Mouse (Mus musculus): ENCODE measurements around the gene Sema4b. TPM values are rescaled to one million over a fixed set of nuclear protein-coding genes. Genes with fewer than 3 reads are reported as not detected.

The Sema4b gene
- polyA plus RNA-seq, 1 experiment = 19.8 TPM

DNA sequence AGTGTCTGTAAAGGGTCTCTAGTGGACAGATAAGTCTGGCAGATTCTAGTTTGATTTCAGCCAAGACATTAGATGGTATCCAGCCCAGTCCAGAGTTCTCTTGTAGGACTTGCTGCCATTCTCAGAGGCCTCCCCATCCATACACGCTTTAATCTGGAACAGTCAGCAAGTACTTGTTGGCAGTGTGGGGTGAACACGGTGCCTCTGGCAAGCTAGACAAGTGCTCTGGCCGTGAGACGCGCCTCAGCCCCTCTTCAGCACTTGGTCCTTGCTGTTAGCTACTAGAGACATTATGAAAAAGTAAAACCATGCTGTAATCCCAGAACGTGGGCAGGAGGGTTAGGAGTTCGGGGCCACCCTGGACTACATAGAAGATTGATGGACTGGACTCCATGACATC, 27.0 kb downstream of the Sema4b start:
- Histone ChIP-seq H3ac (ENCODE audit: control insufficient read depth, insufficient read length, low read depth) (no peak overlapping the region), H3K27me3 (ENCODE audit: control insufficient read depth, insufficient read depth, insufficient read length) (no peaks in the 10 kb centered on the region), H3K36me3 (ENCODE audit: control insufficient read depth, insufficient read depth) (peaks cover 35% of the 10 kb centered on the region), H3K4me3 (ENCODE audit: insufficient read depth, poor library complexity, severe bottlenecking) (no peak overlapping the region), H3K79me2 (ENCODE audit: control insufficient read depth, insufficient read depth) (peaks cover 49% of the 10 kb centered on the region), H3K79me3 (ENCODE audit: low read depth) (peaks cover 37% of the 10 kb centered on the region)
- no peak for TF ChIP-seq FOSL1 (IDR thresholded peaks at IDR 0.05; ENCODE audit: insufficient read depth, low read length, poor library complexity, severe bottlenecking)
- no peak for TF ChIP-seq MYOG (IDR thresholded peaks at IDR 0.05; ENCODE audit: control insufficient read depth, extremely low read depth, insufficient read length)
- no peak for TF ChIP-seq MYOD1 (IDR thresholded peaks at IDR 0.05; ENCODE audit: control insufficient read depth, insufficient read length, low read depth)
- no peak for TF ChIP-seq CTCF (IDR thresholded peaks at IDR 0.05; ENCODE audit: control insufficient read depth, insufficient read depth, insufficient read length)
- no peak for TF ChIP-seq USF1 (IDR thresholded peaks at IDR 0.05; ENCODE audit: low read depth)
- TF ChIP-seq MAX (IDR thresholded peaks at IDR 0.05) = no peak
- TF ChIP-seq CEBPB (IDR thresholded peaks at IDR 0.05; ENCODE audit: low read depth) = no peak

DNA sequence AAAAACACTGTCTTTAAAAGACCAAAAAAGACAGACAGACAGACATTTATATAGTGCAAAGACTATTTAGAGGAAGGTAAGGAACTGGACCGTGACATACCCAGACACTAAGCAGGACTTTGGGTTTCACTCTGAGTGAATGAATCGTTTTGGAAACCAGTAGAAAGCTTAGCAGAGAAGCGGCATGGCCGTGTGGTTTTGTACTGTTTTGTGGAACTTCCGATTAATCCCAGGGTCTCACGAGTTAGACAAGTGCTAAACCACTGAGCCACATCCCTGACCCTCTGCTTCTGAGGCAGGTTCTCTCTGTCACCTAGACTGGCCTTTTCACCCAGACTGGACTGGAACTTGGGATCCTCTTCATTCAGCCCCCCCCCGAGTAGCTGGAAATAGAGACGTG, 27.8 kb downstream of the Sema4b start:
- H3K36me3 ChIP-seq (ENCODE audit: control insufficient read depth, insufficient read depth) = peaks cover 43% of the 10 kb centered on the region
- H3K79me3 ChIP-seq (ENCODE audit: low read depth) = peaks cover 29% of the 10 kb centered on the region
- peaks cover 41% of the 10 kb centered on the region for H3K79me2 ChIP-seq (ENCODE audit: control insufficient read depth, insufficient read depth)
- no peak overlapping the region for H3K4me3 ChIP-seq (ENCODE audit: insufficient read depth, poor library complexity, severe bottlenecking)
- H3K27me3 ChIP-seq (ENCODE audit: control insufficient read depth, insufficient read depth, insufficient read length) = no peaks in the 10 kb centered on the region
- no peak overlapping the region for H3ac ChIP-seq (ENCODE audit: control insufficient read depth, insufficient read length, low read depth)
- no peak for TF ChIP-seq MYOG (IDR thresholded peaks at IDR 0.05; ENCODE audit: control insufficient read depth, extremely low read depth, insufficient read length)
- no peak for TF ChIP-seq CEBPB (IDR thresholded peaks at IDR 0.05; ENCODE audit: low read depth)
- TF ChIP-seq USF1 (IDR thresholded peaks at IDR 0.05; ENCODE audit: low read depth) = no peak
- TF ChIP-seq MAX (IDR thresholded peaks at IDR 0.05) = no peak
- TF ChIP-seq CTCF (IDR thresholded peaks at IDR 0.05; ENCODE audit: control insufficient read depth, insufficient read depth, insufficient read length) = no peak
- no peak for TF ChIP-seq MYOD1 (IDR thresholded peaks at IDR 0.05; ENCODE audit: control insufficient read depth, insufficient read length, low read depth)
- TF ChIP-seq FOSL1 (IDR thresholded peaks at IDR 0.05; ENCODE audit: insufficient read depth, low read length, poor library complexity, severe bottlenecking) = no peak

DNA sequence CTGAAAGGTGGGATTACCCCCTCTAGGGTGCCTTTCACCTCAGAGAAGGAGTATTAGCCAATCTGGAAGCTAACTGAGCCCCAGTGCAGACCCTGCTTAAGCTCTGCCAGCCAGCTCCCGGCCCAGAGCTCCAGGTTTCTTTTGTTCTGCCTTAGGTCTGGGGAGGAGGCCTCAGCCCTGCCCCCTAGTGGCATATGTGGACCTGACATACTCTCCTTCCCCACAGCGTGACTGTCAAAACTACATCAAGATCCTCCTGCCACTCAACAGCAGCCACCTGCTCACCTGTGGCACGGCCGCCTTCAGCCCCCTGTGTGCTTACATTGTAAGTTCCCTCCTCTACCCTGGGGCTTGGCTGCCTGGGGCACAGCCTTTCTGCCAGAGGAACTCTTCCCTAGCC, 28.8 kb downstream of the Sema4b start:
- Histone ChIP-seq H3K79me2 (ENCODE audit: control insufficient read depth, insufficient read depth) (peaks cover 31% of the 10 kb centered on the region), H3K36me3 (ENCODE audit: control insufficient read depth, insufficient read depth) (peaks cover 51% of the 10 kb centered on the region), H3K27me3 (ENCODE audit: control insufficient read depth, insufficient read depth, insufficient read length) (no peaks in the 10 kb centered on the region)

DNA sequence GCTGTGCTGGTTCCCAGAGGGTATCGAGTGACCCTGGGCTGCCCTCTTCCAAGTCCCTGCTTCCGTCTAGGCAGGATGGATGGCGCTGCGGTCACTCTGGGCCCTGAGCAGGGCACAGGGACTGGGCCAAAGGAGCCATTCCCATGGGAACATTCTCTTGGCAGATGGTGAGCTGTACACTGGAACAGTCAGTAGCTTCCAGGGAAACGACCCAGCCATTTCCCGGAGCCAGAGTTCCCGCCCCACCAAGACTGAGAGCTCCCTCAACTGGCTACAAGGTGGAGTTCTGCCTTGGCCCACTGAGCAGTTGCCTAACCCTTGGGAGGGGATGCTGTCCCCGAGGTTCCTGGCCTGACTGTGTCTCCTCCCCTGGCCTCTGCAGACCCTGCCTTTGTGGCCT, 29.9 kb downstream of the Sema4b start:
- peaks cover 9% of the 10 kb centered on the region for H3K79me3 ChIP-seq (ENCODE audit: low read depth)
- no peak overlapping the region for H3K4me3 ChIP-seq (ENCODE audit: insufficient read depth, poor library complexity, severe bottlenecking)
- no peaks in the 10 kb centered on the region for H3K27me3 ChIP-seq (ENCODE audit: control insufficient read depth, insufficient read depth, insufficient read length)
- H3ac ChIP-seq (ENCODE audit: control insufficient read depth, insufficient read length, low read depth) = no peak overlapping the region
- TF ChIP-seq MYOD1 (IDR thresholded peaks at IDR 0.05; ENCODE audit: control insufficient read depth, insufficient read length, low read depth) (no peak), FOSL1 (IDR thresholded peaks at IDR 0.05; ENCODE audit: insufficient read depth, low read length, poor library complexity, severe bottlenecking) (no peak), MYOG (IDR thresholded peaks at IDR 0.05; ENCODE audit: control insufficient read depth, extremely low read depth, insufficient read length) (no peak), CEBPB (IDR thresholded peaks at IDR 0.05; ENCODE audit: low read depth) (no peak), CTCF (IDR thresholded peaks at IDR 0.05; ENCODE audit: control insufficient read depth, insufficient read depth, insufficient read length) (no peak), USF1 (IDR thresholded peaks at IDR 0.05; ENCODE audit: low read depth) (no peak), MAX (IDR thresholded peaks at IDR 0.05) (no peak)
- peaks cover 61% of the 10 kb centered on the region for H3K36me3 ChIP-seq (ENCODE audit: control insufficient read depth, insufficient read depth)
- H3K79me2 ChIP-seq (ENCODE audit: control insufficient read depth, insufficient read depth) = peaks cover 20% of the 10 kb centered on the region

More for the DNA sequence above, 28.8 kb downstream of the Sema4b start:
- Histone ChIP-seq H3K79me3 (ENCODE audit: low read depth) (peaks cover 19% of the 10 kb centered on the region), H3ac (ENCODE audit: control insufficient read depth, insufficient read length, low read depth) (peak overlapping the region; percentile 32), H3K4me3 (ENCODE audit: insufficient read depth, poor library complexity, severe bottlenecking) (no peak overlapping the region)
- TF ChIP-seq CEBPB (IDR thresholded peaks at IDR 0.05; ENCODE audit: low read depth) (no peak), CTCF (IDR thresholded peaks at IDR 0.05; ENCODE audit: control insufficient read depth, insufficient read depth, insufficient read length) (peak; percentile 75), USF1 (IDR thresholded peaks at IDR 0.05; ENCODE audit: low read depth) (no peak), MYOD1 (IDR thresholded peaks at IDR 0.05; ENCODE audit: control insufficient read depth, insufficient read length, low read depth) (no peak)

DNA sequence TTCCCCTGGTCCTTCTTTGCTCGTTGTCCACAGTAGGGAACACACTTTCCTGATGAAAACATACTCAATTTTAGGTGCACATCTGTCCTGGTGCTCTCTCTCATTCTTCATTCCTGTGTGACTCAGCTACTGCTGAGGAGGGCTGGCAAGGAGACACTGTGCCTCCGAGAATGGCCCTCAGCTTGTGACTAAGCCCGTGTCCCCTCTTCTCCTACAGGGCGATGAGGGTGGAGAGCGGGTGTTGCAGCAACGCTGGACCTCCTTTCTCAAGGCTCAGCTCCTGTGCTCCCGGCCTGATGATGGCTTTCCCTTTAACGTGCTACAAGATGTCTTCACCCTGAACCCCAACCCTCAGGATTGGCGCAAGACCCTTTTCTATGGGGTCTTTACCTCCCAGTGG, 32.0 kb downstream of the Sema4b start:
- Histone ChIP-seq H3ac (ENCODE audit: control insufficient read depth, insufficient read length, low read depth) (no peak overlapping the region), H3K79me2 (ENCODE audit: control insufficient read depth, insufficient read depth) (peaks cover 6% of the 10 kb centered on the region), H3K4me3 (ENCODE audit: insufficient read depth, poor library complexity, severe bottlenecking) (no peak overlapping the region), H3K79me3 (ENCODE audit: low read depth) (peaks cover 1% of the 10 kb centered on the region), H3K36me3 (ENCODE audit: control insufficient read depth, insufficient read depth) (peaks cover 73% of the 10 kb centered on the region), H3K27me3 (ENCODE audit: control insufficient read depth, insufficient read depth, insufficient read length) (no peaks in the 10 kb centered on the region)
- TF ChIP-seq USF1 (IDR thresholded peaks at IDR 0.05; ENCODE audit: low read depth) (no peak), MAX (IDR thresholded peaks at IDR 0.05) (no peak), CEBPB (IDR thresholded peaks at IDR 0.05; ENCODE audit: low read depth) (no peak), MYOD1 (IDR thresholded peaks at IDR 0.05; ENCODE audit: control insufficient read depth, insufficient read length, low read depth) (no peak), FOSL1 (IDR thresholded peaks at IDR 0.05; ENCODE audit: insufficient read depth, low read length, poor library complexity, severe bottlenecking) (no peak), MYOG (IDR thresholded peaks at IDR 0.05; ENCODE audit: control insufficient read depth, extremely low read depth, insufficient read length) (no peak), CTCF (IDR thresholded peaks at IDR 0.05; ENCODE audit: control insufficient read depth, insufficient read depth, insufficient read length) (no peak)

DNA sequence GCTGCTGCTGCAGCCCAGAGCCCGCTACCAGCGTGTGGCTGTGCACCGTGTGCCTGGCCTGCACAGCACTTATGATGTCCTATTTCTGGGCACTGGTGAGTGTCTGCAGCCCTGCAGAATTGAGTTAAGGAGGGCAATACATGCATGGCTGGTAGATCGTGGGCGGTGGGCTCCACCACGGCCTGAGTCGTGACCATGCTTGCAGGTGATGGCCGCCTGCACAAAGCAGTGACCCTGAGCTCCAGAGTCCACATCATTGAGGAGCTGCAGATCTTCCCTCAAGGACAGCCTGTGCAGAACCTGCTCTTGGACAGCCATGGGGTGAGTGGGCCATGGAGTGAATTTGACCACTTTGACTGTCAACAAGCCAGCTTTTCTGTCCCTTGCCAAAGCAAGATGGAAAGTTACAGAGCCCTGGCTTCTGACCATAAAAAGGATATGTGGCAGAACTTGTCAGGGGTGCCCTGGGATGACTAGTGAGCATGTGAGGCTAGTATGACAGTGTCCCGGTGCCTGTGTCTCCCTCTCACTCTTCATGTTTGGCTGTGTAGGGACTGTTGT, 33.7 kb downstream of the Sema4b start:
- Histone ChIP-seq H3K79me2 (ENCODE audit: control insufficient read depth, insufficient read depth) (peaks cover 6% of the 10 kb centered on the region), H3K4me3 (ENCODE audit: insufficient read depth, poor library complexity, severe bottlenecking) (no peak overlapping the region), H3ac (ENCODE audit: control insufficient read depth, insufficient read length, low read depth) (no peak overlapping the region), H3K27me3 (ENCODE audit: control insufficient read depth, insufficient read depth, insufficient read length) (no peaks in the 10 kb centered on the region), H3K79me3 (ENCODE audit: low read depth) (peaks cover 1% of the 10 kb centered on the region), H3K36me3 (ENCODE audit: control insufficient read depth, insufficient read depth) (peaks cover 79% of the 10 kb centered on the region)
- TF ChIP-seq FOSL1 (IDR thresholded peaks at IDR 0.05; ENCODE audit: insufficient read depth, low read length, poor library complexity, severe bottlenecking) (no peak), MAX (IDR thresholded peaks at IDR 0.05) (no peak), CTCF (IDR thresholded peaks at IDR 0.05; ENCODE audit: control insufficient read depth, insufficient read depth, insufficient read length) (no peak), CEBPB (IDR thresholded peaks at IDR 0.05; ENCODE audit: low read depth) (no peak), MYOG (IDR thresholded peaks at IDR 0.05; ENCODE audit: control insufficient read depth, extremely low read depth, insufficient read length) (no peak), MYOD1 (IDR thresholded peaks at IDR 0.05; ENCODE audit: control insufficient read depth, insufficient read length, low read depth) (no peak), USF1 (IDR thresholded peaks at IDR 0.05; ENCODE audit: low read depth) (no peak)

Data from C2C12 (cell line).